Mouse (Mus musculus) WW6 (cell line): ENCODE data around the gene Srcap.

Experiments
- DNase-seq: peaks from one replicate; pipeline ENCODE4 v3.0.0-alpha.2; 2013; ENCODE audit warnings: low read depth, low spot score

Gene Srcap

GRCm38 (mm10) chr7:127573503-127574008 lies 61.8 kb downstream of the Srcap start:
- no peak for DNase-seq

DNA sequence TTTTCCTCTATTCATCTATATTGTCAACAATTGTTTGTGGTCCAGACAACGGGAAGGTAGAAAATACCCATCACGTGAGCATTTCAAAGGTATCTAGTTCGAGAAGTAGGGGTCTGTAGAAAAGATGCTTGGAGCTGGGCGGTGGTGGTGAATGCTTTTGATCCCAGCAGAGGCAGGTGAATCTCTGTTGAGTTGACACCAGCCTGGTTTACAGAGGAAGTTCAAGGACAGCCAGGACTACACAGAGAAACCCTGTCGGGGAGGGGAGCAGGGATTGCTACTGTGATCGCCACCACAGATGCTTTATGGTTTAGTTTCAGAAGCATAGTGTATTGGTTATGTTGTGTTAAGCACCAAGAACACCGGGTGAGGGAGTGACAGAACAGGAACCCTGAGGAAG lies 62.3 kb downstream of the Srcap start:
- DNase-seq, result no peak

DNA sequence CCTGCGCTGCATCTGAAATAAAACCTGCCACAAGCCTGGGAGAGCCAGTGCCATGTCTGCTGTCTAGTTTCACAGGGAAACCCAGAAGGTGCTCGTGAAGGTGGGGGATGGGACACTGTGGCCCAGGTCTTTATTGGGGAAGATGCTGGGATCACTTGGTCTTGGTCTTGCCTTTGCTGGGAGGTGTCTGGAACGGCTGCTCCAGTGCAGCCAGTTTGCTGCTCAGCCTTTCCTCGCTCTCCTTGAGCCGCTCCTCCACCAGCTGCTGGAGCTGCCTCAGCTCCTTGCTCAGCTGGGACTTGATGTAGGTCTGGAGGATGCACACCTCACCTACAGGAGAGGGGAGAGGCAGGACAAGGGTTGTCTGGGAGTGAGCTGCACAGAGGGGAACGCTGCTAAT lies 71.5 kb downstream of the Srcap start:
- DNase-seq, result no peak

- DNase-seq, result no peak
These were observed 73.2 kb downstream of the Srcap start for GRCm38 (mm10) chr7:127585031-127585430.

GRCm38 (mm10) chr7:127586149-127586548 lies 74.4 kb downstream of the Srcap start:
- DNase-seq, result no peak

GRCm38 (mm10) chr7:127587196-127587595 lies 75.4 kb downstream of the Srcap start:
- no peak for DNase-seq

DNA sequence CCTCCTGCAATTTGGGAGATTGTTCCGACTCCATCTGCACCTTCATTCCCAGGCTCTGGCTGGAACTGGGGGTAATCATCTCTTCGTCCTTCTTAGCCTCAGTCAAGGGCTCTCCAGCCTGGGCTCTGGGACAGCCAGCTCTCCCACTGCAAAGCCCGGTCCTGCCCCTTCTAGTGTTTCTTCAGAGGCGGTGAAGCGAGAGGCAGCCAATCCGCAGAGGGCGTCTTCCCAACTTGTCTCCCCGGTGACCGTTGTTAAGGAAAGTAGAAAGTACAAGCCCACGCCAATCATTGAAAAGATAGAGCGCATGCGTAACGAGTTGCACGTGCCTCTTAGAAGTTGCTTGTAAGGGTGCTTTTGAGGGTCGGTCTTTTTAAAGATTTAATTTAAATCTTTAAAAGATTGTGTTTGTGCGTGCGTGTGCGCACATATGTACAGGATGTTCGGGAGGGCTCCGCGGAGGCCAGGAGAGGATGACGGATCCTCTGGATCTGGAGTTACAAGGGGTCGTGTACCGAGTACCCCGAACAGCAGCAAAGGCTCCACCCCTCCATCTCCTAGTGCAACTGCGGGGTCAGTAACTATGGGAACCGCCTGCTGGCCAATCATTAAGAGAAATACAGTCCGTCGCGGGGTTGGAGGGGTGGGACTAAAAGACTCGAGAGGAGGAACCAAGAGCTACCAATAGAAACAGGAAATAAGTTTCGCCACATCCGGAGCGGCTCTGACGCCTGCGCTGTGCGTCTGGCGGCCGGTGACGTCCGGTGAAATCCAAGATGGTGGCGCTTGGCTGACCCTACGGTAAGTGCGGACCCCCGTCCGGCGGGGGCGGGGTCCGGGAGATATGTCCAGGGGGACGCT lies 76.5 kb downstream of the Srcap start, which contains the start of the genes Ccdc189 and Rnf40:
Gene Ccdc189, minus strand, starts transcription at position 585 of the 861 bp plus-strand sequence.
Gene Rnf40, plus strand, starts transcription at position 757 of the 861 bp plus-strand sequence.
- DNase-seq, result peak; percentile 95

GRCm38 (mm10) chr7:127588901-127589300 lies 77.1 kb downstream of the Srcap start:
- no peak for DNase-seq

GRCm38 (mm10) chr7:127589637-127590036 lies 77.9 kb downstream of the Srcap start:
- DNase-seq, result no peak

DNA sequence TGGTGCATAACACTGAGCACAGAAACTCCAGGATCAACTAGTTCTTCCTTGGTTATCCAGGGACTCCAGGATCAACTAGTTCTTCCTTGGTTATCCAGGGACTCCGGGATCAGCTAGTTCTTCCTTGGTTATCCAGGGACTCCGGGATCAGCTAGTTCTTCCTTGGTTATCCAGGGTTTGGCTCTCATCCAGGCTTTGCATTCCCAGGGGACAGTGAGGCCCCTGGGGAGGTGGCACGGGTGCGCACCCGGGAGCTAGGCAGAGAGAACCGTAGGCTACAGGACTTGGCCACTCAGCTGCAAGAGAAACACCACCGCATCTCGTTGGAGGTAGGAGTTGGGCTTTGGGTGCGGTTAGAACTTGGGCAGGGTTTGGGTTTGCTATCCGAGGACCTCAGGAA lies 79.3 kb downstream of the Srcap start:
- no peak for DNase-seq

DNA sequence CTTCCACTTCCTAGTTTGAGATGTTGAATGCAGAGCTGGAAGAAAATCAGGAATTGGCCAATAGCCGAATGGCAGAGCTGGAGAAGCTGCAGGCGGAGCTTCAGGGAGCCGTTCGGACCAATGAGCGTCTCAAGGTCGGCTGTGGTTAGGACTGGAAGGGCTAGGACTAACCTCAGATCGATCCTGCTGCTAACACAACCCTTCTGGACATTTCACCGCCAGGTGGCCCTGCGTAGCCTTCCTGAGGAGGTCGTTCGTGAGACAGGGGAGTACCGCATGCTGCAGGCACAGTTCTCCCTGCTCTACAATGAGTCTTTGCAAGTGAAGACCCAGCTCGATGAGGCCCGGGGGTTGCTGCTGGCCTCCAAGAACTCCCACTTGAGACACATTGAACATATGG lies 80.8 kb downstream of the Srcap start:
- no peak for DNase-seq

GRCm38 (mm10) chr7:127596747-127597146 lies 85.0 kb downstream of the Srcap start:
- no peak for DNase-seq

GRCm38 (mm10) chr7:127600612-127601011 lies 88.8 kb downstream of the Srcap start:
- no peak for DNase-seq

DNA sequence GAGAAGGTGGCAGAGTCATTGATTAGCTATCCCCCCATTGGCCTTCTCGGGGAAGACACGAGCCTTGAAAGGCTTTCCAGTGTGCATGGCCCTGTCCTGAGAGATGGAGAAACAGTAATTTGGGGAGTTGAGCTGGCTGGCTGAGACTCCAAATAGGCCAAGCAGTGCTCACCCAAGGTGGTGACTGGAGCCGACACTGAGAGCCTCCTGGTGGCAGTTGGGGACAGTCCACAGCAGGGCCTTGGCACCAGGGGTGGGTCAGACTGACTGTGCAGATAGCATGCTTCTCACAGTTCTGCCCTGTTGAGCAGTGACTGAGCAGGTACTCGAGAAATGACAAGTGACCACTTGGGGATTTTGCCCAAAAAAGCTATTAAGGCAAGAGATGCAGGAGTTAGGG lies 90.0 kb downstream of the Srcap start:
- DNase-seq, result no peak

- no peak for DNase-seq
These were observed 91.1 kb downstream of the Srcap start for GRCm38 (mm10) chr7:127602903-127603302.

DNA sequence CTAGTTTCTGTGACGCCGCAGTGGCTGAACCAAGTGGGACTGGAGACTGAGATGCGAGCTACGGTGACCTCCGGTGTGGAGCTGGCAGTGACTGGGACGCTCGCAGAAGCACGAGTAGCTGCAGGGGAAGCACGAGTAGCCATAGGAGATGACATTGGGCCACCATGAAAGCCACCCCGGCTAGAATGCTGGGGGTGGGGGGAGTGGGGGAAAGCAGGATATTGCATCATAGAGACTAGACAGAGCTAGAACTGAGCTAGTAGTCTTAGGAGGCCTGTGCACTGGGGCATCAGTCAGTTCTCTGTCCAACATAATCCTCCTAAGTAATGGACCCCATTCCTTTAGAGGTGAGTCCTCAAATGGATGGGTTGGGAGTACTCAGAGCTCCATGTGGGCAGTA lies 92.5 kb downstream of the Srcap start:
- DNase-seq, result no peak

DNA sequence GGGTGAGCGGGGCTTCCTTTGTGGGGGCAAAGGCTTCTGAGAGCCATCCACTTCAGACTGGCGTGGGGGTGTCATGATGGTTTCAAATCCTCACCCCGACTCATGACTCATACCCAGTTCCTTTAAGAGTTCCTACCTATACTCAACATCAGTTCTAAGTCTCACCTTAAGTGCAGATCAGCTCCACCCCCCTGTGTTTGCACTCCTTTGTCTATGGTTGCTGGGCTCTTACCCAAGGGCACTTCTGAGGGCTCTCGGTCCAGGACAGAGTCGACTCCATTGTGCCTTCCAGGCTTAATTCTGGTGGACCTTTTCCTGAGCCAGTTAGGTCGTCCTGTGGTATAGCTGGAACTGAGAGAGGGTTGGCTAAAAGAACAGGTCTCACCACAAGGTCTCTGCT lies 95.4 kb downstream of the Srcap start:
- DNase-seq, result no peak
